Mouse (Mus musculus): Measurements from ENCODE around the gene Mettl7a1. TPM values are rescaled to one million over a fixed set of nuclear protein-coding genes. Genes with fewer than 3 reads are reported as not detected.
A peak's percentile ranks its signal among the peaks of the same experiment; 100 is the strongest.
"Not testable (repeated sequence)": the region's sequence is repeated elsewhere in the genome, so short reads cannot be mapped to it uniquely, and the experiment has no call there.

Gene Mettl7a1
- total RNA-seq (2014; fragmentation: Nextera tagmentation) (24.4 and 27.4 TPM in 2 replicates), total RNA-seq (2017) (50.9 and 53.6 TPM in 2 replicates)

DNA sequence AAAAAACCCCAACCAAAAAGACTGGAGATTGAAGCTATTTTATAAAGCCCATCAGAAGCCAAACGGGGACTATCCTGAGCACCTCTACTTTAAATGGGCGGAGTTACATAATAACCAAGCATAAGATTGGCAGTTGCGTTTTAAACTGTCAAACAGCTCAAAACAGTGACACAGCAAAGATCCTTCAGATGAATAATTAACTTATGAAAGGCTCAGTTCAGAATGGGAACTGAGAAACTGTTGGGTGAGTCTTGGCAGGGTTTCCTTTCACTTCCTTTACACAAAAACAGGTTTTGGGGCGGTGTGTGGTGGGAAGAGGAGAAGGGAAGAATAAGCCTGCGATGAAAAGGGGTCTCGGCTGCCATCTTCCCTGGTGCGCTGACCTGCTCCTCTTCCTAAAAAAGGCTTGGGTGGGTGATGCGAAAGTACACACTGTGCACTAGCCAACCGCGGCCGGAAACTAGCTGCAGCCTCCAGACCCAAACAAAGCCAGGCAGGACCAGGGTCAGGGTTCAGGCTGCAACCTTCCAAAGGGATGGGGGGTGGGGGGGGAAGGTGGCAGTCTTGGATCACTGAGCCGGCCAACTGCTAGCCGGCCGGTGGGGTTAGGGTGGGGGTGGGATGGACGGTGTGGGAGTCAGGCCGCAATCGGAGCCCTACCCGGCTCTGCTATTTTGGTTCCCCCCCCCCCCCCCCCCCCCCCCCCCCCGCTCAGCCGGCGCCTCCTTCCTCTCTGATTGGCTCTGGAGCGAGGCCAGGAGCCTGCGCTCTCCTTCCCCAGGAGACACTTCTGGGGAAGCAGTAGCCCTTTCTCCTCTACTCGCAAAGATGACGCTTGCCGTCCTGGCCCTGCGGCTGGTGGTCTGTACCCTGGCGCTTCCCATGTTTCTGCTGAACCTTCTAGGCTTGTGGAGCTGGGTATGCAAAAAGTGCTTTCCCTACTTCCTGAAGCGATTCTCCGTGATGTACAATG lies at the start of gene Mettl7a1:
Gene Mettl7a1, plus strand, starts transcription at position 122 of the 973 bp plus-strand sequence.
- peak; percentile 81 for ATAC-seq (replicated peaks; ENCODE audit: poor library complexity, severe bottlenecking)

DNA sequence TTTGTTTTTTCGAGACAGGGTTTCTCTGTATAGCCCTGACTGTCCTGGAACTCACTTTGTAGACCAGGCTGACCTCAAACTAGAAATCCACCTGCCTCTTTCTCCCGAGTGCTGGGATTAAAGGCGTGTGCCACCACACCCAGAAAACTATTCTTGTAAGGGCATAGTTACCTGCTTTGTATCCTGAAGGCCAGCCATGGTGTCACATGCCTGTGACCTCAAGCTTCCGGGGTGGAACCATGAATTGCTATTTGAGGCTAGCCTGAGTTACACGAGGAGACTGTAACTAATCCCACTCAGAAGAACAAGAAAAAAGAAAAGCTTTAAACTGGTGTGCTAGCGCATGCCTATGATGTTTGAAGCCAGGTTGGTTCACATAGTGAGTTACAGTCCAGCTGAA lies 47.6 kb upstream of the Mettl7a1 start:
- no peak for ATAC-seq (replicated peaks; ENCODE audit: poor library complexity, severe bottlenecking)

DNA sequence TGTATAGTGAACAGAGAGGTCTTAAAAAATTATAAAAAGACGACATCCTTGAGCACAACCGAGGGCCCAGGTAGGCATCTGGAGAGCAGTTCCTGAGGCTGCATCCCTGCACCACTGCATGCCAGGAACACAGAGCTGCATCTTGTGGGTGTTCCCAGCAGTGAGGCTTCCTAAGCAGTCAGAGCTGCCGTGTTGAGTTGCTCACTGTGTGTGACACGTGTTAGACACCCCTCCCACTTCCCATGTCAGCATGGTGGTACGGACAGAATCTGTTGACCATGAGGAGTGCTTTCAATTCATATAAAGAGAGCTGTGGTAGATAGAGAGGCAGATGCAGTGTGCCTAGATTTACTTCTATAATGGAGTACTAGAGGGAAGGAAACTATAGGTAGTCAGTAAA lies 46.6 kb upstream of the Mettl7a1 start:
- no peak for ATAC-seq (replicated peaks; ENCODE audit: poor library complexity, severe bottlenecking)

DNA sequence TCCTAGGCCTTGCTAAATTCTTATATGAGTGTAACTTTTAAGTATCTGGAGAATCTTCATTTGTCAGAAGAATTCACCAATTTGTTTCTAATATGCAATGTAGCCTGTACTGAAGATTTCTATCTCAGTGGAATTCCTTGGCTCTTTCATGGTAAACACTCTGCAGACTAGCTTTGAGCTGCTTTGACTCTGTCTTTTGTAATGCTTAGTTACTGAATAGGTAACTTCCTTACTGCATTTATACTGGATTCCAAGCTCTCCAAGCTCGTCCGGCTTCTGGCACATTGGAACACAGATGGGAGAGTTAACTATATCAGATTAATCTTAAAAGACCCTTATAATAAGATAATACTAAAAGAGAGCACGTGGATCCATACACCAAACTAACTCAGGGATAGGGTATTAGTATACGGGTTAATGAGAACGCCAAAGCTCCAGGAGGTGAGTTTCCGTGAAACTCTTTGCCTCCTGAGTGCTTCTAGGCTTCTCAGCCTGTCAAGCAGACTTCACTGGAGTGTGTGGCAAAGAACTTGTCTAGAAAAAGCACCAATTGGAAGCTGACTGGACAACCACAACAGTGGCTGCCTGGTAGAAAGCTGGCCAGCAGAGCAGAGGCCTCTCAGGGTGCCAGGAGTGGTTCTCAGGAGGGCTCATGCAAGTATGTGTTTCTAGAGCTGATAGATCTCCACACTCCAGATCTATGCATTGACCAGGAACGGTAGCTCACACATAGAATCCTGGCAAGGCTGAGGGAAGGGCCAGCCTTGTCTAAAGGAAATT lies 45.1 kb upstream of the Mettl7a1 start:
- no peak for ATAC-seq (replicated peaks; ENCODE audit: poor library complexity, severe bottlenecking)

DNA sequence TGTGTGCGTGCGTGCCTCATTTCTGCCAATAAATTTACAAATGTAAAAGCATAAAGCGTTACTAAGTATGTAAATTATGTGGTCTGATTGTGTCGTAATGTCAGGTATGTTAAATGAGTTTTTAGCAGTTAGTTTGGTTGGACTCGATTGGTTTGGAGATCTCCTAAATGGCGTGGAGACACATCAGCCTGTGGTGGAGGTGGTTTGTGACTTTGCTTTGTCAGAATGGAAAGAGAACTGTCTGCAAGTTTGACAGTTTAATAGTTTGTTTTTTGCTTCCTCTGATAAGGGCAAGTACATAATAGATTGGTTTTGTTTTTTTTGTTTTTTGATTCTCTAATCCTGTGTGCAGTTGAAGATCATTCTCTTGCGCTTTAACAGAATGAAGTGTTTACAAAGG lies 43.6 kb upstream of the Mettl7a1 start:
- ATAC-seq (replicated peaks; ENCODE audit: poor library complexity, severe bottlenecking): peak; percentile 42; the same call in 1 of the 2 replicates

DNA sequence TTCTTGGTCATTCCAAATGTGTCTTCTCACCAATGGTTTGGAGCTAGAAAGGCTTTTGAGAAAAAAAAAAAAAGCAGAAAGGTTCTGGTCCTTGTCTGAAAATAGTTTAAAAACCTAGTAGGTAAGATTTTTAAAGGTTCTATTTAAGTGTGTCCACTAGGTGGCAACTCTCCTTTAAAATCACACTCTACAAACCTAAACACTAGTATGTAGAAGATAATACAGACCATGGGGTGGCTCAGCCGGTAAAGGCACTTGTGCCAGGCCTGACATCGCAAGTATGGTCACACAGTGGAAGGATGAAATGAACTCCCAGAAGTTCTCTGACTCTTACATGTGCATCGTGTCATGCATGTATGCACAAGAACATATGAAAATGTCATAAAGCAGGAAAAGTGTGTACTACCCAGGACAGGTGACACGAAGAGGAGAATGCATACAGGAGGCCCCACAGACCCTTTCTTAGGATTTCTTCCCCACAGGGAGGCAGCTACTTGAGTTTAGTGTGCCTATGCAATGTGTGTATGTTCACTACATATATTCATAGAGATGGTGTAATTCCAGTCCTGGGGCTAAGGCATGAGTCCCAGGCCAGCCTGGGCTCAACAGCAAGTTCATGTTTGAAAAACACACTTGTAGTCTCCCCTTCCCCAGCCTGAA lies 40.6 kb upstream of the Mettl7a1 start:
- peak; percentile 40; the same call in 1 of the 2 replicates for ATAC-seq (replicated peaks; ENCODE audit: poor library complexity, severe bottlenecking)

DNA sequence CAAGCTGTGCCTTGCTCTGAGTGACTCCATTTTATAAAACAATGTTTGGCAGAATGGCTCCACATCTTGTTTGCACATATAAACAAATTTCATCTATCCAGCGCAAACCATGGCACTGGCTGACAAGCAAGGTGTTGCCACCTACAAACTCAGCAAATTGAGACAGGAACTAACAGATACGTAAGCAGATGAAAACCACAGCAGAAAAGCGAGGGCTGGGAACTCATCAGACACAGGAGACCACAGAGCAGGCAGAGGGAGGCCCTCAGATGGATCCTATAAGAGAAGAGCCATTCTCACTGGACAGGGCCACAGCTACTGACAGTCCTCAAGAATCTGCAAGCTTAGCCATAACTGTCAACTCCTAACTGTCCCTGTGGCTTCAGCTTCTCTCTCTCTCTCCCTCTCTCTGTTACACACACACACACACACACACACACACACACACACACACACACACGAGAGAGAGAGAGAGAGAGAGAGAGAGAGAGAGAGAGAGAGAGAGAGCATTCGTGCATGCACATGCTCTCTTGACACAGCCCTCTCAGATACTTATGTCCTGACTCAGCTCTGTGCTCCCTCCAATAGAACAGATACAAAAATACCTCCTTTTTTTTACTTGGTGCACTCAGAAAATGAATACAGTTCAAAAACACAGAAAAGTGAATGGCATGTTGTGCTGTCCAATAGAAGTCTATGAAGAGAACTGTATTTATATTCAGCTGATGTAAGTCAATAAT lies 38.2 kb upstream of the Mettl7a1 start:
- ATAC-seq (replicated peaks; ENCODE audit: poor library complexity, severe bottlenecking): no peak

DNA sequence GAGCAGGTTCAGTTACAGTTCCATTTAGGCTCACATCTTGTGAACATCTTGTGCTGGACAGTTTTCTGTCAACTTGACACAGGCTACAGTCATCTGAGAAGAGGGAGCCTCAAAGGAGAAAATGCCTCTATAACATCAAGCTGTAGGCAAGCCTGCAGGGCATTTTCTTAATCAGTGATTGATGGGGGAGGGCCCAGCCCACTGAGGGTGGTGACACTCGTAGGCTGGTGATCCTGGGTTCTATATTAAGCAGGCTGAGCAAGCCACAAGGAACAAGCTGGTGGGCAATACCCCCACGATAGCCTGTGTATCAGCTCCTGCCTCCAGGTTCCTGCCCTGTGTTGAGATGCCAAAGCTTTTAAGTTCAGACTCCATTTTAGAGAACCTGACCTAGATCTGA lies 35.0 kb upstream of the Mettl7a1 start:
- ATAC-seq (replicated peaks; ENCODE audit: poor library complexity, severe bottlenecking): no peak

DNA sequence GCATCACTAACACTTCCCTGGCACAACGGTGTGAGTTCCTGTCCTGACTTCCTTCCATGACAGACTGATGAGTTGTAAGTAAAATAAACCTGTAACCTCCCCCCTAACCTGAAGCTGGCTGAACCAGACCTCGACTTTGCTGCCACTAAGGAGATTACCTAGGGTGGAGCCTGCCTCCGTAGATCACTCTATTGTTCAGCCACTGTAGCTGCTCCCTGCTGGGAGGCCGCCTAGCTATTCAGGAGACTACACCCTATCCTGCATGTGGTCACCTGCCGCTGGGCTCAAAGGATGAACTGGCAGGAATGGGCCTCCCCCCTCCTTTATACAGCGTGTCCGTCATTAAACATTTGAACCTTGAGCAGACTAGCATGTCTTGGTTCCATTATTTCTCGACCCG lies 34.2 kb upstream of the Mettl7a1 start:
- ATAC-seq (replicated peaks; ENCODE audit: poor library complexity, severe bottlenecking): no peak

DNA sequence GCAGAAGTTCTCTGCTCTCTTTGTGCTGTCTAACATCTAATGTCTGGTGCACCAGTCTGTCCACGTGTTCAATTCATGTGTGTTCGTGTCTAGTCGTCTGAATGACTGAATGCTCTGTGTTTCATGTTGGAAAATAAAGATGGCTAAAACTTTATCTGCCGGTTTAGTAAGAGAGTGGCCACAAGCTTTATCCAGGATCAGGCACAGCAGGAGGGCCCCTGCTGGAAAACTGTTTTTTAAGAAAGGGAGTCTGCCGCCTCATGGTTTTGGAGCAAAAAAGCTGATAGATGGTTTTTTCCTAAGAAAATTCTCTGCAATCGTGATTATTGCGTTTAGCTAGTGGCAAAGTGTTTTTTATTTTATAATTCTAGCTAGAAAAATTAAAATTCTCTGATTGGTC lies 33.3 kb upstream of the Mettl7a1 start:
- ATAC-seq (replicated peaks; ENCODE audit: poor library complexity, severe bottlenecking): not testable (repeated sequence)

DNA sequence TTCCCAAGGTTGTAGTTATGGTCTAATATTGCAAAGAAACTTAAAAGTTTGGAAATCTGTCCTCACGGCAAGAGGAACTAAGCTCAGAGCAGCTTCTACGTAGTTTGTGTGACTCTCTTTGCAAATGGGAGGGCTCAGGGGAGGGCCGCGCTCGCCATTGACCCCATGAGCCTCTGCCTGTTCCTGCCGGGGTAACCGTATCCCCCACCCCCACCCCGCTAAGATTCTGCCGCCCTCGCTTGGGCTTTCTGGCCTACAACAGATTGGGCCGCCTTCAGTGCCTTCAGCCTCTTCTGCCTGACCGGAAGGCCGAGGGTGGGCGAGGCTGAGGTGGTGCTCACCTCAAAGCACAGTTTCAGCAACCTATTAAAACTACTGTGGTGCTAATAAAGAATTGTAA lies 32.5 kb upstream of the Mettl7a1 start:
- ATAC-seq (replicated peaks; ENCODE audit: poor library complexity, severe bottlenecking): no peak

DNA sequence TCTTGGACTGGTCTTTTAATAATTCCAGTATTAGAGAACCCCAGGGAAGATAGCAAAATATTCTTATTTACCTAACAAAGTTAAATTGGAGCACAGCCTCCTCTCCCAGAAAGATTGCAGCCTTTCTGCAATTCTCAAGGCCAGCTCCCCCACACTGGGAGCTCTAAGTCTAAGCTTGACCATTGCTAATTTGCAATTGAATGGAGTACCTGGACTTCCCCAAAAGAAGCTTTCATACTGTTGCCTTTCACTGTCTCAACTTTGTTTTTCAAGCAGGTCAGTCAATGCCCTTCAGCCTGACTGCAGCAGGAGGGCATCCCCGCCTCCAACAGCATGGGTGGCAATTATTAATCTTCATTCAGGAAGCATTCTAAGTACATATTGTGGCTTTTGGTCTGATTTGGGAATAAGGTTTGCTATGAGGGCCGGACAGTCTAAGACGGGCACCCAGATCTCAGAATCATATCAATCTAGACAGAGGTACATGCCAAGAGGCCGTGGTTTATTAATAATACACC lies 30.1 kb upstream of the Mettl7a1 start:
- not testable (repeated sequence) for ATAC-seq (replicated peaks; ENCODE audit: poor library complexity, severe bottlenecking)

DNA sequence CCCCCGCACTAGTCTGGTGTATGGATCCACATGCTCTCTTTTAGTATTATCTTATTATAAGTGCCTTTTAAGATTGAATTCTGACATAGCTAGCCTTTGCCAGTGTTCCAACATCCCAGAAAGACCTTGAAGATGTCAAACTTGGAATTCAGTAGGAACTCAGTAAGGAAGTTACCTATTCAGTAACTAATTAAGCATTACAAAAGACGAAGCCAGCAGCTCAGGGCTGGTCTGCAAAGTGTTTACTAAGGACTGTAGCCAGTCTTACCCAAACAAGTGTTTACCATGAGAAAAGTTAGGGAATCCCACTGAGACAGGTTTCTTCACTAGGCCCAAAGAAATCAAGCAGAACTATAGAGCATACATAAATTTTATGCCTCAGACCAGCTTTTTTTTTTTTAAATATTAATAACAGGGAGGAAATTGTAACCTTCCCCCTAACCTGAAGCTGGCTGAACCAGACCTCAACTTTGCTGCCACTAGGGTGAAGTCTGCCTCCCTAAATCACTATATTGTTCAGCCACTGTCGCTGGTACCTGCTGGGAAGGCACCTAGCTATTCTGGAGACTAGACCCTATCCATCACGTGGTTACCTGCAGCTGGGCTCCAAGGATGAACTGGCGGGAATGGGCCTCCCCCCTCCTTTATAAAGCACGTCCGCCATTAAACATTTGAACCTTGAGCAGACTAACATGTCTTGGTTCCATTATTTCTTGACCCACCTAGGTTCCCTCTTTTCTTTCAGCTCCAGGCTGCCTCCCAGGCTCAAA lies 29.0 kb upstream of the Mettl7a1 start:
- no peak for ATAC-seq (replicated peaks; ENCODE audit: poor library complexity, severe bottlenecking)

DNA sequence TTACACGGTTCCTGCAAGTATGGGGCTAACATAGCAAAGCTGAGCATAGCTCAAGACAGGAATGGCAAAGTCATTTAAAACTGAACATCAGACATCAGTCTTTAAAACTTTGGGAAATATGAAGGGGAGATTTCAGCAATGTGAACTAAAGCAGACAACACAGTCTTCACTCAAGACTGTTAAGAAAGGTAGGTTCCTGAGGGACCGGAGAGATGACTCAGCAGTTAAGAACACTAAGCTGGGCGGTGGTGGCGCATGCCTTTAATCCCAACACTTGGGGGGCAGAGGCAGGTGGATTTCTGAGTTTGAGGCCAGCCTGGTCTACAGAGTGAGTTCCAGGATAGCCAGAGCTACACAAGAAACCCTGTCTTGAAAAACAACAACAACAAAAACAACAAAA lies 27.5 kb upstream of the Mettl7a1 start:
- no peak for ATAC-seq (replicated peaks; ENCODE audit: poor library complexity, severe bottlenecking)

DNA sequence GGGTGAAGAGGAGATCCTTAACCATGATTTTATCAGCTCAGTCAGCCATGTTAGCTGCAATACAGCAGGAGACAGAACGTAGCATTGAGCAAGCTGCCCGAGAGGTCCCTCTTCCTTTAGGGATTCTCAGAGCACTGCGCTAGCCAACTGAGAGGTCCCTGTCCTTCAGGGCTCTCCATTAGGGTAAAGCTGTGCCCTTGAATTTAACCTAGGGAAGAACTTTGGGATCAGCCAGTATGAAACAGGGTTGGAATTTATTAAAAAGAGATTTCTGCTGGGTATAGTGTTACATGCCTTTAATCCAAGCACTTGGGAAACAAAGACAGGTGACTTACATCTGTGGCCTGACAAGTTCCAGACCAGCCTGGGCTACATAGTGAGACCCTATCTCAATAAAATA lies 26.4 kb upstream of the Mettl7a1 start:
- no peak for ATAC-seq (replicated peaks; ENCODE audit: poor library complexity, severe bottlenecking)

DNA sequence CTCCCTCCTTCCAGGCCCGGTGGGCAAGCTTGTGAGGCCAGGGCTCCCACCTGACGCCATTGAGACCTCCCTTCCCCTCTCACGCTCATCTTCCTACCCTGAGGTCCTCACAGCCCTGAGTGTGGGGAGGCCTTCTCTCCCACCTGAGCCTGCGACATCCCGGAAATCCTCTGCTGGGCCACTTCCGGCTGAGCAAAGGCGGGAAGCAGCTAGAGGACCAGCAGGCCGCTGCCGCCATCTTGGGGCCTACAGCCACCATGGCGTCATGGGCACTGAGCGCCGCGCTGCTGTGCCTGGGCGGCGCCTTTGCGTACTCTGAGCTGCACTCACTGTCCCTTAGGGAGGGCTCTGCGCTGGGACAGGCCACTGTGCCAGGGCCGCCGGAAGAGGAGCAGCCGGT lies 23.3 kb upstream of the Mettl7a1 start, which contains the start of gene Tmprss12:
Gene Tmprss12, plus strand, starts transcription at position 212 of the 400 bp plus-strand sequence.
- ATAC-seq (replicated peaks; ENCODE audit: poor library complexity, severe bottlenecking): no peak

DNA sequence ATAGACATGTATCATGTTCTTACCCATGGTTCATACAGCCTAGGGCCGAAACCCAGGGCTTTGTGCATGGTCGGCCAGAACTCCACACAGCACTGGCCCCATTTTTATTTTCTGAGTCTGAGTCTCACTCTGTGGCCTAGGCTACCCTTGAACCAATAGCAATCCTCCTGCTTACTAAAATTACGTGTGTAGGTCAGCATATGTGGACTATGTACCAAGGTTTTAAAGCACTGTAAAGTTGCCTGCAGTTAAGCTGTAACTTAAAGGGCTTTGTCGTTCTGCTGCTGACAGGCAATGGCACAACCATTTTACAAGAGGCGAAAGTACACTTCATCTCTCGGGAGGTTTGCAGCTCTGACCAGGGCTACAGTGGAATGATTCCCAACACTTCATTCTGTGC lies 15.0 kb upstream of the Mettl7a1 start:
- no peak for ATAC-seq (replicated peaks; ENCODE audit: poor library complexity, severe bottlenecking)

DNA sequence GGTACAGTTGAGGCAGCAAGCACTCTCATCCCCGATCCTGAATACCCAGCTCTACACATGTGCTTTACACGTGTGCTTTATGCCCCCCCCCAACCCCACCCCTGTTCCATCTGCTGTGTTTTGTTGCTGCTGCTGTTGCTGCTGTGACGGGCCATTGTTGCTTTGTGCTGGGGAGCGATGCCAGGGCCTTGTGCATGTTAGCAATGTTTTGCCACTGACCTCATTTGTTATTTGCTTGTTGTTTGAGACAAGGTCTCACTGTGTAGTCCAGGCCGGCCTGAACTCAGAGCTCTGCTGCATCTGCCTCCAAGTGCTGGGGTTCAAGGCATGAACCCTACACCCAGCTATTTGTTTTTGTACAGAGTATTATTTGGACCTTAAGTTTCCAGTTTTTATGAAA lies 13.1 kb upstream of the Mettl7a1 start:
- no peak for ATAC-seq (replicated peaks; ENCODE audit: poor library complexity, severe bottlenecking)

DNA sequence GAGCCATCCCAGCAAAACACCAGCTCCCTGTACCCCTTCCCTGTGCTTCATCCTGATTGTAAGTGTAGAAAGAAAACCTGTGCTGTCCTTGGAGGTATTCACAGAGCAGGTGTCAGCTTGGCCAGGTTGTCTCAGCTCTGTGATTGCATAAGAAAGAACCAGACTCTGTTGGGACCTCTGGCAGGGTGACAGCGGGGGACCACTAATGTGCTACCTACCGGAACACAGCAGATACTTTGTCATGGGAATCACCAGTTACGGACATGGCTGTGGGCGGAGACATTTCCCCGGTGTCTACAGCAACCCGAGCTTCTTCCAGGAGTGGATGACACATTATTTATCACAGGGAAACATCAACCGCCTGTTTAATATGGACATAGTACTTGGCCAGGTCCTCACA lies 11.6 kb upstream of the Mettl7a1 start:
- no peak for ATAC-seq (replicated peaks; ENCODE audit: poor library complexity, severe bottlenecking)
